Mouse (Mus musculus): Measurements from ENCODE around the gene Nup54.

Gene Nup54

DNA sequence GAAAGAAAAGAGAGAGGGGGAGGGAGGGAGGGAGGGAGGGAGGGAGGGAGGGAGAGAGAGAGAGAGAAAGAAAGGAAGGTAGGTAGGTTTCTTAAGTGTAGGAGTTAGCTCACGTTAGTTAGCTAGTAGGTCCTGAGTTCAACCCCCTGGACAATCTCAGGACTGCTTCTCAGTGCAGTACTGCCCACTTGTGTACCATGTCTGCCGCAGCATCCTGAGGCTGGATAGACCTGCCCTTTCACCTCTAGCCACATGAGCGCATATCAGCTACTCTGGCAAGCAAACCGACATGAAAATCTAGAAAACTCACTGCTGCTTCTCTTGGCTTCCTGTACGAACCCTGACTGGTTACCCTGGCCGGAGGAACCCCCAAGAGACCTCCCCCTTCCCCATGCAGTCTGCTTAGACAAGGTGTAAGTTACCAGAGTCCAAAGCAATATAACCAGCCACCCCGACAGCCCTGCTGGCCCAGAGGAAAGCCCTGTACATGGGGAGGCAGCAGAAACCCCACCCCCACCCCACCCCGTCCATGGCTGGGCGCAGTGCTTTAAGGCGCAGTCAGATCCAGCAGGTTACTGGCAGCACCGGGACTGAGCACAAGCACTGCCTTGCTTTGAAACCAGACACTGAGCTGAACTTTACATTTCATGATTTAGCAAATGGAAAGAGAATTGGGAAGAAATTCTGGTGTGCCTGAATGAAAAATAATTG lies 21.6 kb downstream of the Nup54 start:
- no peak for DNase-seq (ENCODE audit: low spot score in 2 of 2)

DNA sequence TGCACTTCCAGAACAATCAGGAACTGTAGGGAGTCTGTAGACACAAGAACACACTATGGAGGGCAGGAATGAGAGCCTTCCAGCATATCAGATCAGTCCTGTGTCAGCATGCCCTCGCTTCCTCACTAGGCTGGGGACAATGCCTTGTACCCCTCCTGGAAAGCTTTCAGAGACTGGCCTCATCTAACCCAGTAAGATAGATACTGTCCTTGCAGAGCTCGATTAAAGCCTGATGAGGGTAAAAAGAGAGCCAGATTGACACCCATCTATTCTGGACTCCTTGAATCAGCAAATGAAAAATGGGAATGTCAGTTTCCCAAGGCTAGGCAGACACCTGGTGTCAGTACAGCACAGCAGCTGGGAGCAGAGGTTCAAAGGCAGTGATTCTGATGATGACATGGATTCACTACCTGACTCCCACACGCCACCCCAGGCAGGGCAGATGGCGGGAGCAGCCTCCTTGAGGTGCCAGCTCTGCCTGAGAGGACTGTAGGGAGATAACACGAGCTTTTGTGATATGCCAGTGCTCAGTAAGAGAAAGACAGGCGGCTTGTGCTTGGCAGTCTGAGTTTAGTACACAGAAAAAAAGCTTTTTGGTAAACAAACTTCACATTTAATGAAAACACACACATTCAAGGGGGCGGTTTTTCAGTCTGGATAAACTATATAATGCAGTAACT lies 23.4 kb downstream of the Nup54 start:
- DNase-seq (ENCODE audit: low spot score in 2 of 2) = no peak

DNA sequence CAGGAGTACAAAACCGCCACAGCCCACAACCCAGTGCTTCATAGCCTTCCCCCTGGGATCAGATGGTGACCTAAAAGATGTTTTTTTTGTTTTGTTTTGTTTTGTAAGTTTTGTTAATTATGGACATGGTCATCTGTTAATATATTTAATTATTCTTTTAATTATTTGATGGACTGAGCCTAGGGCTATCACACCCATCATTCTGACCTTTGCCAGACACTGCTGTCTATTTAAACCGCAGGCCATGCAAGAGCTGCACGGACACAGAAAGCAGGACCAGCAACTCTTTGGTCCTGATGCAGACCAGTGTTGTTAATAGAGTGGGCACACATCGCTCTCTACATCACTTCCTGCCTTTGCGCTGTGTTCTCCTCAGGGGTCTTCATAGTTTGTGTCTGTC lies 24.5 kb downstream of the Nup54 start:
- DNase-seq (ENCODE audit: low spot score in 2 of 2) = no peak

DNA sequence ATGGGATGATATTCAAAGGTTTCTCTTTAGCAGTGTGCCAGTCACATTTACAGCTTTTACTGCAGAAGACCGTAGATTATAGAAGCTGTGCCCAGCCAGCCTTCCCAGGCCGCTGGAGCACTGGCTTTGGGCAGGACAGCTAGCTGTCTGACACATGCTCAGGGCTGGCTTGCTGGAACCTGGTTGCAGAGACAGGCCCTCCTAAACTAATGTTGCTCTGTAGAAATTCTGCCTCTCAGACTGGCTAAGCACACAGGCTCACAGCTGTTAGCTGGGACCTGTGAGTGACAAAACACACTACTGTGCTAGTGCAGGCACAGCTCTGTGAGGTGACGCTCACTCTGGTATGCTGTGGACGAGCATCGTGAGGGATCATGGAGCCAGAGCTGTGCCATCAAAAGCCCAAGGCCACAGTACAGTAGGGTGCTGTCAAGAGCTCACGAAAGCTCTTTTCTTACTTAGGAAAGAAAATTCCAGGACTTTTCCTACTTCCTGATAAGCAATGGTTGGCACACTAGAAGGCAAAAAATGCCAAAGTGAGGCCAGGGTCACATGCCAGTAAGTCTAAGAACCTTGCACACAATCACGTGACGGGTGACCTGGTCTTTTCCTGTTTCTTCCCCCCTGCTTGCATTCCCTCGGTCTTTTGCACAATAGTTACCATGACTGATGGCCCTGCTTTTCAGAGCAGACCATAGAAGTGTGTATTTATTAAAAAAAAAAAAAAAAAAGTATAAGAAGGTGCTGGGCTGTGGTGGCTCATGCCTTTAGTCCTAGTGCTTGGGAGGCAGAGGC lies 25.5 kb downstream of the Nup54 start:
- no peak for DNase-seq (ENCODE audit: low spot score in 2 of 2)

DNA sequence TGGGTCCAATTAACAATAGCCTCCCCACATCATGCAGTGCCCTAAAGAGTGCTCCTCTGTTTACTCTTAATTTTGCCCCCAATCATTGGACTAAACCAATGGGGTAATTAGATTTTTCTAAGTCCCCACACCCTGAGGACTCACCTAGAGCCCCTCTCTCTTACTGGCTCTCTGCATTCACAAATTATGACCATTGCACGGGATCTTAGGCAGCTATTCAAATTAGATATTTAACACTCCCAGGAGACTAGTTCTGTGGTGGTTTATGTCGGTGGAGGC lies 30.7 kb downstream of the Nup54 start:
- no peak for DNase-seq (ENCODE audit: low spot score in 2 of 2)

DNA sequence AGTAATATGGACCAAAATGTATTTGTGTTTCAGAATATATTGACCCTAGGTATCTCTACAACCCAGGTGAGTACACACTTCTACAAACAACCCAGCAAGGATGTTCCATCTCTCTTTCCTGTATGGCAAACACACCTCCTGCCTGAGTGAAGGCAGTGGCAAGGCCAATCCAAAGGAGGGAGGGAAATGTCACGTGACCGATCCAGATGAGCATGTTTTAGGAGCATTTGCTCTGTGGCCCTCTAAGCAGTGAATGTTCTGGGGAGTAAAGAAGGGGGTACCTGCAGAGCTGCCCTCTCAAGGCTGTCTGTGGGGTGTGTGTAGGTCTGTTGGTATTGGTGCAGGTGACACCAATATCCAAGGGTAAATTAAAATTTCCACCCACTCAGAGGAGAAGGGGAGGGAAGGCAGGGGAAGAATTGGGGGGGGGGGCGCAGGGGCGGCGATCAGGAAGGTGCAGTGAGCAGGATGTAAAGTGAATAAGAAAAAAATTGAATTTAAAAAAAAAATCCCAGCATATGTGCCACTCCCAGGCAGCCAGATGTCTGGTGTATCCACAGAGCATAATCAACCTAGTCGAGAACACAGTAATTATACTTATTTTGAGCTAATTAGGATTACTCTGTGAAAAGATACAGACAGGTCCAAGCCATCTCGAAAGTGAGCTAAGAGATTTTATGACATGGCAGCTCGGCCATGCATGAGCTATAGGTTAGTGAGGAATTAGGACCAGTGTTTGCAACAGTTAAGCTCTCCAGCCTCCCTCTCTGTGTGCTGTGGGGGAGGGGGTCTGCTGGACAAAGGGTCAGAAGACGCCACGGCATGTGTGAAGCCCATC lies 31.2 kb downstream of the Nup54 start:
- no peak for DNase-seq (ENCODE audit: low spot score in 2 of 2)

DNA sequence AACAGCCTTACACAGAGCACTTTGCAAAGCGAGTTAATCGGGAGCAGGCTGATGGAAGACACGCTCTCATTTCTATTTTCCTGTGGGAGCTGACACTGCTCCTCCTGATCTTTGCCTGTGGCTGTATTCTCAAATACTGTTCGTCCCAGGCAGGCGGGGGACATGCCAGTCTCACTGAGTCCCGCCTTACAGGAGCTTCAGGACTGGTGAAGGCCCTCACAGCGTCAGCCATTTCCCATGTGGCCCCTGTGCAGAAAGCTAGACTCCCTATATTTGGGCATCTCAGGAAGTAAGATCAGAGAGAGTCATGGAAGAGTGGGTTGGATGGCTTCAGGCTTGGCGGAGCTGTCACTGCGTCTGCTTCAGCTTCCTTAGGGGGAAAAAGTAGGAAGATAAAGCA lies 32.2 kb downstream of the Nup54 start:
- no peak for DNase-seq (ENCODE audit: low spot score in 2 of 2)

DNA sequence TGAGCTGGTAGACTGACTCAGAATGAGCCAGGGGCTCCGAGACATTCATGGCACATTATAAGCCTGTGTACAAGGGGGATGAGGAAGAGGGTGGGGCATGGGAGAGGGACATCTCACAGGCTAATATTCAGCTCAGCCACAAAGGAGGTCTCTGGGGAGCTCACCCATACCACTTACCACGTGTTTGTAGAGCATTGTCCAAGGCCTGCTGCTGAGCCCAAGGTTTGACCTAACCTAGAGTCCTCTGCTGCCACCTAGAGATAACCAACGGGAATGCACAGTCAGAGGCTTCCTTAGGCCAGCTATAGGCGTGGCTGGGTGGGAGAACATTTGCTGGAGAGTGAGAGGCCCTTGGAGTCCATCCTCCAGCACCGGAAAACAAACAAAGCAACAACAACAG lies 36.9 kb downstream of the Nup54 start:
- DNase-seq (ENCODE audit: low spot score in 2 of 2) = peak; percentile 57 to 81

DNA sequence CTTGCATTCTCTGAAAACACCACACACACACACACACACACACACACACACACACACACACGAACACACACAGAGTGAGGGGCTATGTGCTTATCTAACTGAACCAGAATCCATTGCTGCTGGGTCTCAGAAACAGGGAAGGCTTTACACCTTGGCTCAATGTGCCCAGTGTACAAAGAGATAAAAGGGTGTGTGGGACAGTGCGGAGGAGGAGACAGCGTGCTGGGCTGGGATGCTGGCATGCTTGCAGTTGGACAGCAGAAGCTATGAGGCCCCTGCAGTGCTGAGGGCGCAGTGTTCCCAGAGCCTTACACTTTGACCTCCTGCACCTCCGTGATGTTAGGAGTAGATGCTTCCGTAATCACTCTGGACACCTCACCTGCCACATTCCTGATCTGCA lies 38.5 kb downstream of the Nup54 start:
- DNase-seq (ENCODE audit: low spot score in 2 of 2) = no peak

DNA sequence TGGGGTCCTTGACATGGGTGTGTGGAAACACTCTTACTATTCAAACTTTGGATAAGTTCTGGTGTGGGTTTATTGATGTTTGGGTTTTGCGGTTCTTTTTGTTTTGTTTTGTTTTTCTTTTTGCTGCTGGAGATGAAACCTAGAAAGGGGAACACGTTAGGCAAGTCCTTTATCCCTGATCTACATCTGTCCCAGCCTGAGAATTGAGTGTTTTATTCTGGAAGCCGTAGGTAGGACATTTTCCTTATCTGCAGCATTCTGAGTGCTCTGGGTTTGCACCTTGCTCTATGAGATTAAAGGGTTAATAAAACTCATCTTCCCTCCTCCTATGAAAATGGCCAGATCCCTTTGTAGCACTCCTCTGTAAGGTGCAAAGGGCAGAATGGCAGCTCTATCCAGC lies 39.3 kb downstream of the Nup54 start:
- DNase-seq (ENCODE audit: low spot score in 2 of 2) = no peak

DNA sequence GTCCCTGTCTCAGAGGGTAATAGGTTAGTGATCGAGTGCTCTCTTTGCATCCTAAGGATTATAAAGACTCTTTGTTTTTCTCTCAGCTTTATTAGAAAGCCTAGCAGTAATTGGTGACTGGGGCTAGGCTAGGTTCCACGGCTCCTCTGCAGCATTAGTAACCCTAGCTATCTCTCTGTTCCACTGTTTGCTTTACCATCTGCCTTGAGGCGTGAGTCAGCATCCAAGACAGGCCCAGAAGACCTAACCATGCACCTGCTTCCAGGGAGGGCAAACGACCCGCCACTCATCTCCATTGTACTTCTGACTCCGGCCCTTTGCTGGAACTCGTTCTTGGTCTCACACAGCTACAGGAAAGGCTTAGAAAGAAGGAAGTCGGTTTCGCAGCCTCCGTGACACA lies 41.2 kb downstream of the Nup54 start:
- DNase-seq (ENCODE audit: low spot score in 2 of 2) = no peak

DNA sequence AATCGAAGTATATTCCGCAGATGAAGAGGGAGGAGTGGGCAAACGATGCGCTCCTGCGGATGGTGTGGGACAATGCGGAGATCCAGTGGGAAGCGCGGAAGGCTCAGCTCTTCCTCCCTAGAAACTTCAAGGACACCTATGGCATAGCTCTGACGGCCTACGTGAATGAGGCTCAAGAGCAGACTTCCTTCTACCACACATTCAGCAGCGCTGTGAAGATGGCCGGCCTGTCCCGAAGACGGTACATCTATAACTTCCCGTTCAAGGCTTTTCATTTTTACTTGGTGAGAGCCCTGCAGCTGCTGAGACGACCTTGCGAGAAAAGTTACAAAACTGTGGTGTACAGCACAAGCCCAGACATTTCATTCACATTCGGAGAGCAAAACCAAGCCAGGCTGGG lies 42.5 kb downstream of the Nup54 start:
- DNase-seq (ENCODE audit: low spot score in 2 of 2) = no peak

DNA sequence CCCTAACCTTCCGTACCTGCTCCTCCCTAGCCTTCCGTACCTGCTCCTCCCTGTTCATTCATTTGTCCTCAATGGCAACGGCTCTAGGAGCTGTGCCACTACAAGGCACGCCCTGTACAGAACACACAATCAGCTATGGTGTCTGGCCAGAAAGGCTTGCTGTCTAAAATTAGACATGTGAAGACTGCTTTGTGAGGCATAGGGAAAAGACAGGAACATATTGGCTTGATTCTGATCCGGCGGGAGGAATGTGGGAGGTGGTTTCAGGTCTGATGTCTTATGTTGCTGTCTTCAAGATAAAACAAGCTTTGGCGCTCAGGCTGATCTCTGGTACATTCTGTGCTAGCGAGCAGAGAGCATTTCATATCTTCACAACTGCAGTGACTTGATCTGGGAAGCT lies 44.4 kb downstream of the Nup54 start:
- DNase-seq (ENCODE audit: low spot score in 2 of 2) = no peak

DNA sequence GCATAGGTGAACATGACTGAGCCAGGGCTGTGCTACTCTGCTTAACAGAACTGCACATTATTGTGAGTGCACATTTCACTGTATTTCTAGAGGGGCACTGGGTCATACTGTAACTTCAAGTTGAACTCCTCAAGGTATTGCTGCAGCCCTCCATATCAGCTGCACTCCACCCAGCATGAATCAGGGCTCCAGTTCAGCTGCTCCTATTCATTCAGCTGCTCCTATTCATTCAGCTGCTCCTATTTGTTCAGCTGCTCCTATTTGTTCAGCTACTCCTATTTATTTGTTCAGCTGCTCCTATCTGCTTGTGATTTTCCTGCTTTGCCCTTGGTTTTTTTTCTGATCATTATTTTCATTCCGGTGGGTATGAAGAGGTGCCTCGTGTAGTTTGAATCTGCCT lies 45.0 kb downstream of the Nup54 start:
- no peak for DNase-seq (ENCODE audit: low spot score in 2 of 2)

DNA sequence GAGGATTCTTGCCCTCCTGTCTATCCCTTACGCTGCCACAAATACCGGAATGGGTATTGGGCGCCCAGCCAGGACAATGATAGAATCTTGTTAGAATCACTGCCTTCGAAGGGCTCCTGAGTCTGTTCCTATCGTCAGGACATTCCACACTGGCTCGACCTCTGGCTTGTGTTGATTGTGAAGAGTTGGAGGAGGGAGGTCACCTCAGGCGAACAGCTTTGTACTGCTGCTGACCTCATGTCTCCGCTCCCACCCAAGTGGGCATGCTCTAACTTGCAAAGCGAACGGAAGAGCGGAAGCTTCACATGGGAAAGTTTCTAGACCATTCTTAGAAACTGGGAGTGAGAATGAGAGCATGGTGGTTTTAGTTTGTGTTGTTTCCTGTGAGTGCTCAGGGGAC lies 47.6 kb downstream of the Nup54 start:
- DNase-seq (ENCODE audit: low spot score in 2 of 2) = no peak

DNA sequence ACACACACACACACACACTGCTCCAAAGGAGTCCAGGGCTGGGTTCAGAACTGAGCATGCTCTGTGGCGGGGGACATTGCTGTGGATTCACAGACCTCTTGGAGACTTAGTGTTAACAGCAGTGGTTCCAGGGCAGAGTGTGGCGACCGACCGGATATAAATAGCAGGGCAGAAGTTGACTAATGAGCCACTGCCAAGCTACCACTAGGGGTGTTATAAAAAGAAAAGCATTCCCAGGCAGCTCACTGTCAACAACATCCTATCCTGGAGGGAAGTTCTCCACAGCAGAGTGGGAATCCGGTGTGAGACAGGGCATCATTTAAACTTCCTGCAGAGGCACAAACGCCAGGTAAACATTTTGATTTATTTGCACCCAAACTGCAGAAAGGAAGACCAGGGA lies 48.4 kb downstream of the Nup54 start:
- no peak for DNase-seq (ENCODE audit: low spot score in 2 of 2)

DNA sequence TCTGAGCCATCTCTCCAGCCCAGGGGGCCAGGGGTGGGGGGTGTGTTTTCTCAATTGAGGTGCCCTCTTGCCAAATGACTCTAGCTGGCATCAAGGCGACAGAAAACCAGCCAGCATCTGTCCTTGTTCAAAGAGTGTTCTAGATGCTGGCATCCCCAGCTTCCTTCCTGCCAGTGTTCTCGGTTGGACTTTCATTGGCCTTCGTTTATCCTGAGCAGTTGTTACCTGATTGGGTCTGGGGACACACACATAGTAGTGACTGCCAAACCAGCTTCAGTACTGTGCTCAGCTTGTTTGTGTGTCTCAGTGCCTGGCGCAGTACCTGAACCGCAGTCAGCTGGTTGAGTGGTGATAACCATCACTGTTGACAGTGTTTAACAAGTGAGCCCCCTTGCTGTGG lies 48.9 kb downstream of the Nup54 start:
- DNase-seq (ENCODE audit: low spot score in 2 of 2) = no peak

DNA sequence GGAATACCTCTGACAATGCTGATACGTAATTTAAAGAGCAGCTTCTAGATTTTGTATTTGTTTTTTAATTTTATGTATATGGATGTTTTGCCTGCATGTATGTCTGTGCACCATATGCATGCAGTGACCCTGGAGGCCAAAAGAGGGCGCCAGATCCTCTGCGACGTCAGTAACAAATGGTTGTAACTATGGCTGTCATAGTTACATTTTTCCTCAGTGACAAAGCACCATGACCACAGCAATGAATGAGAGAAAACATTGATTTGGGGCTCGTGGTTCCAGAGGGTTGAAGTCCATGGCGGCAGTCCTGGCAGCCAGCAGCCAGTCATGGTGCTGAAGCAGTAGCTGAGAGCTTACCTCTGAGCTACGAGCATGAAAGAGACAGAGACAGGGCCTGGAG lies 50.2 kb downstream of the Nup54 start:
- DNase-seq (ENCODE audit: low spot score in 2 of 2) = no peak

DNA sequence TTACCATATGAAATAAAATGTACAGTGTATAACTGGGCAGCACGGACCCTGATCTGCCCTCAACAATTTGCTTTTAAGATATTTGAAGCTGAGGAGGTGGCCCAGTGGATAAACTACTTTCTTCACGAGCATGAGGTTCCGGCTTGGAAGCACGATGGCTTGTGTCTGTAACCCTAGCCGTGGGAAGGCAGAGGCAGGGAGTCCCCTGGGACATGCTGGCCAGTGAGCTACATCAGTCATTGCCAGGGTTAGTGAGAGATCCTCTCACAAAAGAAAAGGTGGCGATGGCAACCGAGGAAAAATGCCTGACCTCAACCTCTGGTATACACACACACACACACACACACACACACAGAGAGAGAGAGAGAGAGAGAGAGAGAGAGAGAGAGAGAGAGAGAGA lies 51.3 kb downstream of the Nup54 start:
- no peak for DNase-seq (ENCODE audit: low spot score in 2 of 2)

DNA sequence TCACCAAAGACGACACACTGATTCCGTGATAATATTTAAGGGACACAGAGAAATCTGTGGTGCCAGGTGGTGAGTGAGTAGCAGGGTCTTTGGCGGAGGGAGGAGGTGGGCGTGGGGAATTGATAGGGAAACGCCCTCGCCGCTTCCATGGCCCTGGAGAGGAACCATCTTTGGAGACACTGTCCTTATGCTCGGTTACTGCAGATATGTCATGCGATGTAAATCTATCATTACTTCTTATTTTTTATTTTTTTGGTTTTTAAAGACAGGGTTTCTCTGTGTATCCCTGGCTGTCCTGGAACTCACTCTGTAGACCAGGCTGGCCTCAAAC lies 52.7 kb downstream of the Nup54 start:
- DNase-seq (ENCODE audit: low spot score in 2 of 2) = no peak

DNA sequence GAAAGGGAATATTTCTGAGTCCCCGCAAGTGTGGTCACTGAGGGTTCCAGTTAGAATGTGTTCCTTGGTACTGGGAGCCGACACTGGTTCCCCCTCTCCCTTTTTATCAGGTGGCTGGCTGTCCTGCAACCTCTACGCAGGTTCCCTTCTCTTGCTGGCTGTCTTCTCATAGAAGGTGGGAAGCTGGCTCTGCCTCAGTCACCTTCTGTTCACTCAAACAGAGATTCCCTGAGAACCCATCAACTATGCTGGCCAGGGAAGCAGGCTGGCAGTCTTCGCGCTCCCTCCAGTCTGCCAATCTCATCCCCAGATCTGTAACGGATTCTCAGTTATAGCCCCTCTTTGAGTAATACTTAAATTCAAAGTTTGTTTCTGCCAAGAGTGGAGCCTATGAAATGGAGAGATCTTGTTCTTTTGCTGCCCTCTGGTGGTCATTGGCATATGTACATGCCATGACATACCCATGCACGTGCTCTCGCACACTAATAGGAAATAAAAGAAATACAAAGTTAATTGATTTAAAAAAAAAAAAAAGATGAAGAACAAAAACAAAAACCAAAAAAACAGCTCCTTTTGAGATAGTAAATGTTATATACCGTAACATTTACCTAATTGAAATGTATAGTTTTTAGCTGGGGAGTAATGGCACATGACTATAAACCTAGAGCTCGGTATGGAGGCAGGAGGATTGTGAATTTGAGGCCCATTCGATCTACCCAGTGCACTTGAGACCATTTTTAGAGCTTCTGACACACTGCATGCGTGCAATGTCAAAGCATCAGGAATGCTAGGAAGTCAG lies 53.3 kb downstream of the Nup54 start:
- peak; percentile 52 to 81 for DNase-seq (ENCODE audit: low spot score in 2 of 2)
